Mouse (Mus musculus): Measurements from ENCODE around the gene Zfp260. TPM values are rescaled to one million over a fixed set of nuclear protein-coding genes. Genes with fewer than 3 reads are reported as not detected.

Gene Zfp260
- total RNA-seq, 2 experiments from 2014 or later: 64.8 to 75.6 TPM

GRCm38 (mm10) chr7:30121308-30122187 lies 27.0 kb downstream of the Zfp260 start, which contains the start of gene Zfp382:
Gene Zfp382, plus strand, starts transcription at chr7:30121942.
- DNase-seq (ENCODE audit: low spot score in 2 of 2): peak; percentile 91 to 94

GRCm38 (mm10) chr7:30122188-30122530 lies 27.6 kb downstream of the Zfp260 start:
- DNase-seq (ENCODE audit: low spot score in 2 of 2): no peak

GRCm38 (mm10) chr7:30129900-30130299 lies 35.3 kb downstream of the Zfp260 start:
- DNase-seq (ENCODE audit: low spot score in 2 of 2): no peak

- no peak for DNase-seq (ENCODE audit: low spot score in 2 of 2)
These were observed 37.8 kb downstream of the Zfp260 start for GRCm38 (mm10) chr7:30132396-30132795.

- DNase-seq (ENCODE audit: low spot score in 2 of 2): no peak
These were observed 42.2 kb downstream of the Zfp260 start for GRCm38 (mm10) chr7:30136826-30137225.

- no peak for DNase-seq (ENCODE audit: low spot score in 2 of 2)
These were observed 48.6 kb downstream of the Zfp260 start for GRCm38 (mm10) chr7:30143170-30143554.

- DNase-seq (ENCODE audit: low spot score in 2 of 2): peak; percentile 34 to 62
These were observed 49.1 kb downstream of the Zfp260 start for GRCm38 (mm10) chr7:30143555-30144209.

GRCm38 (mm10) chr7:30147011-30147410 lies 52.4 kb downstream of the Zfp260 start:
- DNase-seq (ENCODE audit: low spot score in 2 of 2): no peak

- DNase-seq (ENCODE audit: low spot score in 2 of 2): no peak
These were observed 59.5 kb downstream of the Zfp260 start for GRCm38 (mm10) chr7:30154040-30154439.

GRCm38 (mm10) chr7:30155507-30155906 lies 60.9 kb downstream of the Zfp260 start:
- DNase-seq (ENCODE audit: low spot score in 2 of 2): no peak

Small RNA genes lying within 50 kb of the gene (microRNA-seq; reads per million reads assigned to microRNA genes)
- gene Gm23368: 0 reads per million in 2 experiments

Other genes starting within 250 kb of the Zfp260 start
- gene Zfp940, start 241.1 kb upstream of the Zfp260 start, total RNA-seq (2021): 10 to 100 TPM; 20.0 to 20.9 TPM
- gene Zfp420, start 234.8 kb upstream of the Zfp260 start, total RNA-seq (2021): 10 to 100 TPM; 17.6 to 18.9 TPM
- gene Zfp27, start 188.2 kb upstream of the Zfp260 start, total RNA-seq (2021): 10 to 100 TPM; 19.8 to 22.5 TPM
- 1 to 10 TPM; 9.6 to 9.8 TPM for gene Zfp383, start 186.6 kb upstream of the Zfp260 start, total RNA-seq (2021)
- 10 to 100 TPM; 14.9 to 18.5 TPM for gene Zfp74, start 140.7 kb upstream of the Zfp260 start, total RNA-seq (2021)
- 1 to 10 TPM; 4.5 to 4.7 TPM for gene Zfp568, start 110.8 kb upstream of the Zfp260 start, total RNA-seq (2021)
- gene Zfp14, start 43.4 kb upstream of the Zfp260 start, total RNA-seq (2021): 1 to 10 TPM; 7.6 to 7.7 TPM
- gene Zfp82, start 21.9 kb upstream of the Zfp260 start, total RNA-seq (2021): 1 to 10 TPM; 4.1 to 6.0 TPM
- 1 to 10 TPM in 1 of 2 experiments, not detected in 1; 1.5 TPM for gene Gm26920, start 4.4 kb upstream of the Zfp260 start, total RNA-seq (2021)
- 1 to 10 TPM; 5.6 to 7.7 TPM for gene Zfp566, start 4.2 kb upstream of the Zfp260 start, total RNA-seq (2021)
- gene Zfp382, start 27.2 kb downstream of the Zfp260 start, total RNA-seq (2021): 10 to 100 TPM; 31.3 to 36.0 TPM
- gene Zfp146, start 75.0 kb downstream of the Zfp260 start, total RNA-seq (2021): 10 to 100 TPM; 48.4 to 48.7 TPM
- gene Cox7a1, start 89.4 kb downstream of the Zfp260 start, total RNA-seq (2021): 1 to 10 TPM; 4.7 to 5.8 TPM
- 100 to 1,000 TPM; 174 to 176 TPM for gene Capns1, start 104.0 kb downstream of the Zfp260 start, total RNA-seq (2021)
- 10 to 100 TPM; 58.0 to 60.0 TPM for gene Polr2i, start 137.2 kb downstream of the Zfp260 start, total RNA-seq (2021)
- 100 to 1,000 TPM; 127 to 141 TPM for gene Tbcb, start 137.5 kb downstream of the Zfp260 start, total RNA-seq (2021)
- not detected for gene Ovol3, start 140.9 kb downstream of the Zfp260 start, total RNA-seq (2021)
- under 1 TPM; 0.26 to 0.37 TPM for gene Thap8, start 185.3 kb downstream of the Zfp260 start, total RNA-seq (2021)
- gene Wdr62, start 185.6 kb downstream of the Zfp260 start, total RNA-seq (2021): 1 to 10 TPM; 1.1 to 1.9 TPM
- 100 to 1,000 TPM; 443 to 457 TPM for gene Clip3, start 197.0 kb downstream of the Zfp260 start, total RNA-seq (2021)
- 10 to 100 TPM; 67.0 to 68.5 TPM for gene Alkbh6, start 213.9 kb downstream of the Zfp260 start, total RNA-seq (2021)
- 10 to 100 TPM; 13.8 to 15.6 TPM for gene Syne4, start 220.0 kb downstream of the Zfp260 start, total RNA-seq (2021)
- gene E130208F15Rik, start 227.0 kb downstream of the Zfp260 start, total RNA-seq (2021): under 1 TPM; 0.35 to 0.56 TPM
- 1 to 10 TPM; 6.4 to 7.5 TPM for gene Sdhaf1, start 229.1 kb downstream of the Zfp260 start, total RNA-seq (2021)

Measured in left cerebral cortex, adult 18-20 months (tissue).